Mouse (Mus musculus): ENCODE data around the gene Ltbp4.

DNA sequence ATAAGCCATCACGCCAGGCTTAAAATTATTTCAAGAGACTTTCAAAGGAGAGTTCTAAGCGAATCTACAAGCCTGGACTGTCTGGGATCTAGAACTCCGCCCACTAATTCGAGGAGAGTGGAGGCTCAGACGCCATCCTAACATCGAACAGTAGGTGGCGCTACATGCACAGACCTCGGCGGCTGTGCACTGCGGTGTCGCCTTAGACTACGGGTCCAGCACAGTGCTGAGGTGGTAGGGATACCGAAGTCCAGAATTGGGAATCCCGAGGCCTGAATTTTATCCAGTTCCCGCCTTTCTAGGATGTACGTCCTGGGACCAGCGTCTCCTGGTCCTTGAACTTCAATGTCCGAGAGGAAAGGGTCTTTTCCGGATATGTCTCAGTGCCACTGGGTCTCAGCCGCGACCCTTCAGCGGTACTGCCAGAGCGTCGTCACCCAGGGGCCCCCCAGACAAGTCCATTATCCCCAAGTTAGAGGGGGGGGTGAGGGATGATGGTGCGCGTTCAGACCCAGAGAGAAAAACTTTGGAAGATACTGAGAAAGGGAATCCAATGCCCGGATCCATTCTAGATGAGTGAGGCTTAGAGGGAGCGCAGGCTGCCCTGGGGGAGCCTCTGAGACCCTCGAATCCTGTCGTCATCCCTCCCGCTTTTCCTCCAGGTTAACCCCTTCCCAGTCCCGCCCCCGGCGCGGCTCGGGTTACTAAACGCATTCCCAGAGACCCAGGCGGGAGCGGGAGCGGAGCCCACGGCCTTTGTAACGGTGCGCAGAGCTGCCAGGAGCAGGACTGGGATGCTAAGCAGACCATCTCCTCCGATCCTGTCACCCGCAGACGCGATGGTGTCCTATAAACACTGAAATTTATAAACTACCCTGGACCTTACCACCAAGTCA, 1.3 kb downstream of the Ltbp4 start:
- TF ChIP-seq CTCF (conservative IDR thresholded peaks at IDR 0.05; ENCODE audit: low read length) (peak; percentile 96), NANOG (IDR thresholded peaks at IDR 0.05; ENCODE audit: borderline replicate concordance, low read length) (no peak)

Measured in E14TG2a.4 (cell line).